Mouse (Mus musculus): ENCODE results near the gene Slc44a3.

DNA sequence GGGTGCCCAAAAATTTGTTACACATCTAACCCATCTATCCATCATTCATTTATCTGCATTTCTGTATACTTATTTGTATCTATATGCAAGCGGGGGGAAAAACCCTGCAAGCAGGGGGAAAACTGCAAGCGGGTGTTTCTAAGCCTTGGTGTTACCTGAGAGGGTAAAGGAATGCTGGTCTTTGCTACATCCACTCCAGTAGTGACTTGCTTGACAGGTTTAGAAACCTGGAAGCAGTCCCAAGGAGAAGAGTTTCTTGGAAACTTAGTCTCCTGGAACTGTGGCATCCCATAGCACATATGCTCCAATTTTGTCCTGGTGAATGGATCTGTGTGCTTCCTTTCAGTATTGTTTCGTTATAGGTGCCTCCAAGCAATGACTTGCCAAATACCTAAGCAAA lies 5.8 kb upstream of the Slc44a3 start:
- TF ChIP-seq CTCF (IDR thresholded peaks at IDR 0.05; ENCODE audit: borderline replicate concordance, extremely low read depth, insufficient read depth, insufficient read length), result no peak
- TF ChIP-seq POLR2A (IDR thresholded peaks at IDR 0.05; ENCODE audit: borderline replicate concordance, extremely low read depth, insufficient read depth, insufficient read length, poor library complexity, severe bottlenecking), result no peak
